Mouse (Mus musculus): ENCODE results near the gene Cox14.

GRCm38 (mm10) chr15:99705440-99706048 lies 19.9 kb upstream of the Cox14 start, which contains the start of gene Gm17349:
- TF ChIP-seq CTCF (IDR thresholded peaks at IDR 0.05; ENCODE audit: borderline replicate concordance, insufficient read depth, low read depth, low read length) (peak; percentile 86), POLR2A (IDR thresholded peaks at IDR 0.05; ENCODE audit: borderline replicate concordance, insufficient read depth, low read length) (no peak)

All from cerebellum, adult 2 months (tissue).